Mouse (Mus musculus) embryonic facial prominence, embryonic 13.5 days (tissue): ENCODE measurements at regions not wholly inside any gene's neighbourhood (a gene's known extent, or its start where the extent isn't known, plus 50 kb on each side); places are given as distances from the start of the nearest gene placed in this dataset.

Experiments used
- ATAC-seq: fragments of 200-750 bp; cut with Nextera tagmentation; 2 replicates; pipeline ENCODE4 v1.8.0; 2017; ENCODE audit warnings: low read depth; ENCODE audit not compliant: insufficient number of reproducible peaks, insufficient read depth, low FRiP score, low TSS enrichment
- H3K27ac ChIP-seq: fragments of 300-500 bp; sonication (generic); 2 replicates; pipeline ENCODE4 v1.5.1; 2015; ENCODE audit warnings: moderate library complexity, mild to moderate bottlenecking, inconsistent platforms
- H3K27me3 ChIP-seq: fragments of 300-500 bp; sonication (generic); 2 replicates; pipeline ENCODE4 v1.6.1; 2015; ENCODE audit warnings: mild to moderate bottlenecking, inconsistent platforms
- H3K36me3 ChIP-seq: fragments of 300-500 bp; sonication (generic); 2 replicates; pipeline ENCODE4 v1.6.1; 2015; ENCODE audit warnings: mild to moderate bottlenecking, inconsistent platforms
- H3K4me1 ChIP-seq: fragments of 300-500 bp; sonication (generic); 2 replicates; pipeline ENCODE4 v1.6.1; 2015; ENCODE audit warnings: inconsistent platforms
- H3K4me2 ChIP-seq: fragments of 300-500 bp; sonication (generic); 2 replicates; pipeline ENCODE4 v1.6.1; 2015; ENCODE audit warnings: moderate library complexity, mild to moderate bottlenecking, inconsistent platforms
- H3K4me3 ChIP-seq: fragments of 300-500 bp; sonication (generic); 2 replicates; pipeline ENCODE4 v1.5.1; 2015; ENCODE audit warnings: mild to moderate bottlenecking, inconsistent platforms
- H3K9ac ChIP-seq: fragments of 300-500 bp; sonication (generic); 2 replicates; pipeline ENCODE4 v1.6.1; 2015; ENCODE audit warnings: mild to moderate bottlenecking, inconsistent platforms
- H3K9me3 ChIP-seq: fragments of 300-500 bp; sonication (generic); 2 replicates; pipeline ENCODE4 v1.6.1; 2016; ENCODE audit warnings: inconsistent platforms
- WGBS: fragments of 180-500 bp; shearing (Covaris S2); methylation state at CpG from one replicate; pipeline ENCODE4 v1.1.7; 2015; ENCODE audit warnings: mixed read lengths; 5-methylcytosine and 5-hydroxymethylcytosine counted together

GRCm38 (mm10) chr4:106096130-106096529 lies 219.9 kb upstream of the Usp24 start:
- no peak overlapping the region for H3K4me2 ChIP-seq
- H3K36me3 ChIP-seq = no peaks in the 10 kb centered on the region
- WGBS = 53% methylated on average over 3 of the region's 3 CpGs
- H3K4me1 ChIP-seq = peaks cover 57% of the 10 kb centered on the region
- no peaks in the 10 kb centered on the region for H3K27me3 ChIP-seq
- no peaks in the 10 kb centered on the region for H3K9me3 ChIP-seq
- H3K4me3 ChIP-seq = no peak overlapping the region
- no peak overlapping the region for H3K27ac ChIP-seq
- H3K9ac ChIP-seq = no peak overlapping the region
- ATAC-seq = no peak

- Histone ChIP-seq H3K4me2 (no peak overlapping the region), H3K4me3 (no peak overlapping the region), H3K9me3 (no peaks in the 10 kb centered on the region), H3K27me3 (no peaks in the 10 kb centered on the region), H3K27ac (no peak overlapping the region), H3K4me1 (peaks cover 61% of the 10 kb centered on the region), H3K36me3 (no peaks in the 10 kb centered on the region), H3K9ac (no peak overlapping the region)
- no peak for ATAC-seq
- 86% methylated on average over 1 of the region's 1 CpGs for WGBS
Measured at GRCm38 (mm10) chr4:106097846-106098245, 218.2 kb upstream of the Usp24 start.

- Histone ChIP-seq H3K4me2 (no peak overlapping the region), H3K9me3 (no peaks in the 10 kb centered on the region), H3K36me3 (no peaks in the 10 kb centered on the region), H3K4me3 (no peak overlapping the region), H3K4me1 (peaks cover 67% of the 10 kb centered on the region), H3K27ac (0 out of 2 replicates have a peak overlapping the region, but pooled peaks have one; percentile 7), H3K9ac (no peak overlapping the region), H3K27me3 (no peaks in the 10 kb centered on the region)
- no peak for ATAC-seq
- 32% methylated on average over 11 of the region's 11 CpGs for WGBS
Measured at GRCm38 (mm10) chr4:106100211-106101025, 215.6 kb upstream of the Usp24 start.

GRCm38 (mm10) chr4:106101904-106102303 lies 214.1 kb upstream of the Usp24 start:
- peak overlapping the region; percentile 83 for H3K27ac ChIP-seq
- no peaks in the 10 kb centered on the region for H3K36me3 ChIP-seq
- H3K27me3 ChIP-seq = no peaks in the 10 kb centered on the region
- peaks cover 56% of the 10 kb centered on the region for H3K4me1 ChIP-seq
- H3K9ac ChIP-seq = no peak overlapping the region
- H3K4me2 ChIP-seq = peak overlapping the region; percentile 40
- 13% methylated on average over 5 of the region's 5 CpGs for WGBS
- no peaks in the 10 kb centered on the region for H3K9me3 ChIP-seq
- H3K4me3 ChIP-seq = no peak overlapping the region
- ATAC-seq = no peak

GRCm38 (mm10) chr4:106102451-106102977 lies 213.5 kb upstream of the Usp24 start:
- peak; percentile 48; the same call in 1 of the 2 replicates for ATAC-seq
- H3K4me1 ChIP-seq = peaks cover 56% of the 10 kb centered on the region

GRCm38 (mm10) chr4:106103750-106104635 lies 212.0 kb upstream of the Usp24 start:
- peak; percentile 76; the same call in 1 of the 2 replicates for ATAC-seq
- H3K4me2 ChIP-seq = peak overlapping the region; percentile 33
- no peaks in the 10 kb centered on the region for H3K36me3 ChIP-seq
- no peak overlapping the region for H3K4me3 ChIP-seq
- no peaks in the 10 kb centered on the region for H3K27me3 ChIP-seq
- no peaks in the 10 kb centered on the region for H3K9me3 ChIP-seq
- peak overlapping the region; percentile 83 for H3K27ac ChIP-seq
- 26% methylated on average over 11 of the region's 11 CpGs for WGBS
- no peak overlapping the region for H3K9ac ChIP-seq
- peaks cover 56% of the 10 kb centered on the region for H3K4me1 ChIP-seq

More at GRCm38 (mm10) chr4:106102451-106102977, 213.5 kb upstream of the Usp24 start:
- no peaks in the 10 kb centered on the region for H3K27me3 ChIP-seq
- H3K4me3 ChIP-seq = no peak overlapping the region
- peak overlapping the region; percentile 83 for H3K27ac ChIP-seq
- H3K36me3 ChIP-seq = no peaks in the 10 kb centered on the region
- H3K9ac ChIP-seq = no peak overlapping the region
- 23% methylated on average over 7 of the region's 7 CpGs for WGBS
- H3K9me3 ChIP-seq = no peaks in the 10 kb centered on the region
- H3K4me2 ChIP-seq = peak overlapping the region; percentile 40

GRCm38 (mm10) chr4:106112981-106113380 lies 203.0 kb upstream of the Usp24 start:
- peaks cover 10% of the 10 kb centered on the region; the same call in 1 of the 2 replicates for H3K4me1 ChIP-seq

GRCm38 (mm10) chr4:106113747-106114146 lies 202.3 kb upstream of the Usp24 start:
- ATAC-seq = no peak
- Histone ChIP-seq H3K9ac (no peak overlapping the region), H3K27me3 (no peaks in the 10 kb centered on the region), H3K4me1 (peaks cover 10% of the 10 kb centered on the region; the same call in 1 of the 2 replicates), H3K4me3 (no peak overlapping the region), H3K4me2 (no peak overlapping the region), H3K36me3 (no peaks in the 10 kb centered on the region), H3K27ac (no peak overlapping the region), H3K9me3 (no peaks in the 10 kb centered on the region)

More at GRCm38 (mm10) chr4:106112981-106113380, 203.0 kb upstream of the Usp24 start:
- Histone ChIP-seq H3K36me3 (no peaks in the 10 kb centered on the region), H3K9me3 (no peaks in the 10 kb centered on the region), H3K4me2 (no peak overlapping the region), H3K27me3 (no peaks in the 10 kb centered on the region), H3K9ac (no peak overlapping the region), H3K4me3 (no peak overlapping the region), H3K27ac (no peak overlapping the region)
- no peak for ATAC-seq

- ATAC-seq = no peak
- Histone ChIP-seq H3K4me1 (peaks cover 10% of the 10 kb centered on the region; the same call in 1 of the 2 replicates), H3K4me3 (no peak overlapping the region), H3K4me2 (no peak overlapping the region), H3K9me3 (no peaks in the 10 kb centered on the region), H3K27me3 (no peaks in the 10 kb centered on the region), H3K36me3 (no peaks in the 10 kb centered on the region), H3K9ac (no peak overlapping the region), H3K27ac (no peak overlapping the region)
- WGBS = 80% methylated on average over 7 of the region's 7 CpGs
Measured at GRCm38 (mm10) chr4:106116611-106117010, 199.4 kb upstream of the Usp24 start.

- ATAC-seq = no peak
- Histone ChIP-seq H3K4me3 (no peak overlapping the region), H3K4me1 (peaks cover 5% of the 10 kb centered on the region; the same call in 1 of the 2 replicates), H3K9me3 (no peaks in the 10 kb centered on the region), H3K27me3 (no peaks in the 10 kb centered on the region), H3K4me2 (no peak overlapping the region), H3K9ac (no peak overlapping the region), H3K27ac (no peak overlapping the region), H3K36me3 (no peaks in the 10 kb centered on the region)
- WGBS = 83% methylated on average over 1 of the region's 1 CpGs
Measured at GRCm38 (mm10) chr4:106121306-106121705, 194.7 kb upstream of the Usp24 start.

GRCm38 (mm10) chr4:106123038-106123654 lies 192.9 kb upstream of the Usp24 start:
- no peaks in the 10 kb centered on the region for H3K27me3 ChIP-seq
- H3K4me2 ChIP-seq = no peak overlapping the region
- no peak overlapping the region for H3K4me3 ChIP-seq
- no peaks in the 10 kb centered on the region for H3K36me3 ChIP-seq
- H3K27ac ChIP-seq = no peak overlapping the region
- H3K9ac ChIP-seq = no peak overlapping the region
- ATAC-seq = no peak
- WGBS = 84% methylated on average over 8 of the region's 8 CpGs
- H3K9me3 ChIP-seq = no peaks in the 10 kb centered on the region
- peaks cover 20% of the 10 kb centered on the region for H3K4me1 ChIP-seq
